9 mouse cellular contexts compared by ENCODE assay signal in the genomic region with DNA sequence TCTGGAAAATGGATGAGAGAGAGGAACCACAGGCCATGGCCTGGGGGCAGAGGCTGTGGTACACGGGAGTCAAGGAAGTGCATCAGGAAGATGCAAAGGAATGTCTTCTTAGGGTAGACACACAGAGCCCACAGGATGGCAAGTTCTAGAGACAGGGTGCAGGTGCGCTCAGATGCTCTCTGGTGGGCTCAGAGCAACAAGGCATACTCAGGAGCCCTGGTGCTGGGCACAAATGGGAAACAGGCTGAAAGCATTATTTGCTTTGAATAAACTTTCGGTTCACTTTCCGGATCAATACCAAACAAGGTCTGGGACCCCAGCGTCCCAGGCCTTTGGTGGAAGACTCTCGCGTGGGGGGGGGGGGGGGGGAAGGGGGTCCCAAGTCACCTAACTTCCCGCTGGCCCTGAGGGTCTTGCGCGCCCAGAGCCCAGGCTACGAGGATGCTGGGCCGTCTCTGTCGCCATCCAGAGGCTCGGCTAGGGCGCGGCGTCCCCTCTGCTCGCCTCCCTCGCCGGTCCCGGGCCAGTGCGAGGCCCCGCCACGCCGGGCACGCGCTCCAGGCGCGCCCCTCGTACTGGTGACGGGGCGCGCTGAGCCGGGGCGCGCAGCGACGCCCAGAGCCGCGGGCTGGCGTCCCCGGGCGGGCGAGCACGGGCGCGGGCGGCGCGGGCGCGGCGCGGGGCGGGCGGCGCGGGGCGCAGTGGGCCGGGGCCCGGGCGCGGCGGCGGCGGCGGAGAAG. TPM values are rescaled to one million over a fixed set of nuclear protein-coding genes. Genes with fewer than 3 reads are reported as not detected.
DNase-seq lines count a peak whose midpoint lies in the region; ATAC-seq and TF ChIP-seq lines count a peak whose summit lies in the region.
"Had no signal": no experiment of that assay in that cellular context is flagged by ENCODE, and none has a peak within 500 bp of the region (broad histone marks: within the 10 kb centered on the region; RNA-seq: fewer than 3 reads in every experiment).

TSS of gene Fam19a5 (plus strand) at position 701 of the 740 bp plus-strand sequence.

- DNase-seq in heart, postnatal 10 days: no peak
- peak; percentile 90 for DNase-seq in brain, adult 2 months (ENCODE audit: low read depth, low spot score)
- DNase-seq in layer of hippocampus, postnatal 14 days (ENCODE audit: low spot score in 2 of 2): peak; percentile 61 to 77
- no peak for DNase-seq in urinary bladder, postnatal 10 days (ENCODE audit: low spot score)

- no peak for ATAC-seq in heart, embryonic 14.5 days (ENCODE audit: insufficient number of reproducible peaks, insufficient read depth, low FRiP score, low read depth)
- ATAC-seq in midbrain, embryonic 15.5 days (replicated peaks): peak; percentile 85
- ATAC-seq in monocyte, adult 5-6 weeks (replicated peaks; ENCODE audit: insufficient number of reproducible peaks, low FRiP score, low TSS enrichment, poor library complexity, severe bottlenecking): no peak

- no peak for TF ChIP-seq POLR2A in embryonic fibroblast, embryonic 13.5 days (IDR thresholded peaks at IDR 0.05; ENCODE audit: low read depth, low read length)

- no peaks in the 10 kb centered on the region; a peak in 1 of 4 replicates for H3K4me1 ChIP-seq in heart, embryonic 14.5 days (ENCODE audit: control insufficient read depth in 2 of 2, insufficient read depth in 2 of 2, low read length in 2 of 2)
- H3K4me1 ChIP-seq in embryonic fibroblast, embryonic 13.5 days (ENCODE audit: control insufficient read depth, insufficient read depth, low read length): no peaks in the 10 kb centered on the region
- peaks cover 33% of the 10 kb centered on the region for H3K4me1 ChIP-seq in midbrain, embryonic 15.5 days

- intact Hi-C loops in heart, postnatal 10 days (cut with DNase I): loop anchor here (10.0 kb wide), 2 partner anchors 179 to 1139 kb away; no protein-coding TSS in a partner anchor

- 2% methylated on average over 46 of the region's 67 CpGs for WGBS in heart, embryonic 14.5 days
- under 1% methylated on average over 42 of the region's 67 CpGs for WGBS in midbrain, embryonic 15.5 days

- peaks cover 91% of the 10 kb centered on the region for H3K27me3 ChIP-seq in heart, embryonic 14.5 days (ENCODE audit: control insufficient read depth, insufficient read depth, low read length)
- no peaks in the 10 kb centered on the region for H3K27me3 ChIP-seq in midbrain, embryonic 15.5 days (replicated peaks)

- no peaks in the 10 kb centered on the region for H3K36me3 ChIP-seq in heart, embryonic 14.5 days (ENCODE audit: control insufficient read depth, insufficient read depth, low read length)
- H3K36me3 ChIP-seq in midbrain, embryonic 15.5 days (replicated peaks): no peaks in the 10 kb centered on the region

- H3K4me2 ChIP-seq in heart, embryonic 14.5 days (ENCODE audit: low read length): peak within 1 kb of the TSS; percentile 87
- peak within 1 kb of the TSS; percentile 71 for H3K4me2 ChIP-seq in midbrain, embryonic 15.5 days

- TF ChIP-seq CTCF in embryonic fibroblast, embryonic 13.5 days (IDR thresholded peaks at IDR 0.05; ENCODE audit: borderline replicate concordance, insufficient read depth, low read length): no peak

- peak within 1 kb of the TSS; percentile 30 to 46 for H3K4me3 ChIP-seq in heart, embryonic 14.5 days (ENCODE audit: control insufficient read depth in 1 of 2, insufficient read depth in 1 of 2, low read depth in 1 of 2, low read length in 2 of 2)
- peak within 1 kb of the TSS; percentile 18 for H3K4me3 ChIP-seq in embryonic fibroblast, embryonic 13.5 days (ENCODE audit: insufficient read depth, low read length)
- H3K4me3 ChIP-seq in midbrain, embryonic 15.5 days: peak within 1 kb of the TSS; percentile 65

- H3K9ac ChIP-seq in heart, embryonic 14.5 days (ENCODE audit: low read length): peak within 1 kb of the TSS; percentile 41; the same call in 1 of the 2 replicates
- H3K9ac ChIP-seq in midbrain, embryonic 15.5 days: peak within 1 kb of the TSS; percentile 75

- H3K27ac ChIP-seq in heart, embryonic 14.5 days (replicated peaks in 1 of 2; ENCODE audit: control insufficient read depth in 1 of 2, insufficient read depth in 1 of 2, low read depth in 2 of 2, low read length in 2 of 2): no peak within 1 kb of the TSS
- H3K27ac ChIP-seq in embryonic fibroblast, embryonic 13.5 days (ENCODE audit: insufficient read depth, low read length): no peak within 1 kb of the TSS
- H3K27ac ChIP-seq in midbrain, embryonic 15.5 days: peak within 1 kb of the TSS; percentile 75

- H3K9me3 ChIP-seq in heart, embryonic 14.5 days (ENCODE audit: control insufficient read depth, low read length): no peaks in the 10 kb centered on the region
- no peaks in the 10 kb centered on the region for H3K9me3 ChIP-seq in midbrain, embryonic 15.5 days

RNA-seq across cellular contexts. Expression of gene Fam19a5, which starts in this region (rescaled TPM):
- polyA plus RNA-seq in heart, embryonic 14.5 days (2014; fragmentation: Nextera tagmentation; extraction: Ambion mirVana): 0.32 and 0.57 TPM in 2 replicates
- total RNA-seq in heart, postnatal 10 days (2021): 1 to 10 TPM; 1.5 to 1.8 TPM
- polyA plus RNA-seq in embryonic fibroblast, embryonic 13.5 days (2011; ENCODE audit: insufficient read length, low read depth, missing spikeins): 3.6 and 3.7 TPM in 2 replicates
- total RNA-seq in layer of hippocampus, postnatal 14 days (2021): 100 to 1,000 TPM; 112 to 119 TPM
- 27.6 and 29.2 TPM in 2 replicates for polyA plus RNA-seq in midbrain, embryonic 15.5 days (2015; fragmentation: Nextera tagmentation; extraction: Ambion mirVana)
- not detected in 3 replicates for total RNA-seq in monocyte, adult 5-6 weeks (2017)
- total RNA-seq: neutrophil, adult 5-6 weeks had no signal

Comparison
In these comparisons a context has a peak if more than half of its experiments do, and no peak if none do; other contexts are left out.
1. RNA of gene Fam19a5 (total RNA-seq): 112 to 119 TPM in layer of hippocampus, postnatal 14 days; 1.5 to 1.8 TPM in heart, postnatal 10 days and not detected in monocyte, adult 5-6 weeks; every median in the first group is over 10 times any median in the second.
2. DNase-seq: peak in brain, adult 2 months (single experiment) and layer of hippocampus, postnatal 14 days (2 of 2); none in heart, postnatal 10 days (0 of 2) and urinary bladder, postnatal 10 days (single experiment).
3. Peak in every context shown above with its lines, with median percentiles within 50 percentile points of each other: H3K4me3 ChIP-seq.